Mouse (Mus musculus): ENCODE data around the gene Vmn2r93.

Vmn2r93 gene

GRCm38 (mm10) chr17:18297799-18298198 is at the start of gene Vmn2r93:
Gene Vmn2r93 (plus strand): TSS chr17:18298099.
- no peak for DNase-seq

GRCm38 (mm10) chr17:18277656-18278055 is 20.2 kb upstream of the Vmn2r93 start, which contains the start of gene Vmn2r94:
Gene Vmn2r94 (minus strand): TSS chr17:18277756.
- no peak for DNase-seq

GRCm38 (mm10) chr17:18323031-18323430 is 25.1 kb downstream of the Vmn2r93 start:
- DNase-seq = no peak

- no peak for DNase-seq
Measured at GRCm38 (mm10) chr17:18360007-18360406, 62.1 kb downstream of the Vmn2r93 start.

GRCm38 (mm10) chr17:18360602-18361001 is 62.7 kb downstream of the Vmn2r93 start:
- no peak for DNase-seq

Measured in cerebellum, adult 9-11 months (tissue).